Mouse (Mus musculus) liver, adult (tissue): ENCODE measurements around the gene Il10rb.

Experiments used
- GATA4 ChIP-seq: IDR thresholded peaks from 2 replicates; pipeline ENCODE4 v1.6.1; 2014; ENCODE audit warnings: mild to moderate bottlenecking, low read length; ENCODE audit not compliant: insufficient replicate concordance

Il10rb gene

DNA sequence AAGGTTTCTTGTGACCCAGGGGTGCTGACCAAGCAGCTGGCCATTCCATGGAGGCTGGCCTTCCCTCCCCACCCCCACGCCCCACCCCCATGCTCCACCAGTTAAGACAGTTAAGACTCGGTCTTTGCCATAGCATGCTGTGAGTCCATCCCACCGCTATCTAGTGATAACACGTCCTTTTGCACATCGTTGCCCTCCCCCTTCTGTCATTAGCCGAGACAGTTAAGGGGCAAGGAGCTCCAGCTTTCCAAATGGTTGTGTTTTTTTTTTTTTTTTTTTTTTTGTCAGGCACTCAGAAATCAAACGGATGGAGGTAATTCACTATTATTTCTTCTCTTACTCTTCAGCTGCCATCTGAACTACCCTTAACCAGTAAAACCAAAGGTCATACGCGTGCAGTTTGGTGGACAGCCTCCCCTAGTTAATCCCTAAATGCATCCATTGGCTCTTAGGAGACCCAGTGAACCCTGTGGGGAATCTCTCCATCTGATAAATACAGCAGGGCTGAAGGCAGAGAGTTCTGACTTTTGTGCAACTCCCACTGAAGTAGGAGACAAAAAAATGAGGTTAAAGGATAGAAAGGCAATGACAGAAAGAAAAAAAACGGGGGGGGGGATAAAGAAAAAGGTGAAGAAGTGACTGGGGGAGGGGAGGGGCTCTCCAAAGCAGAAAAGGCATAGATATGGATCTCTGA is 9.0 kb upstream of the Il10rb start:
- TF ChIP-seq GATA4, result no peak

DNA sequence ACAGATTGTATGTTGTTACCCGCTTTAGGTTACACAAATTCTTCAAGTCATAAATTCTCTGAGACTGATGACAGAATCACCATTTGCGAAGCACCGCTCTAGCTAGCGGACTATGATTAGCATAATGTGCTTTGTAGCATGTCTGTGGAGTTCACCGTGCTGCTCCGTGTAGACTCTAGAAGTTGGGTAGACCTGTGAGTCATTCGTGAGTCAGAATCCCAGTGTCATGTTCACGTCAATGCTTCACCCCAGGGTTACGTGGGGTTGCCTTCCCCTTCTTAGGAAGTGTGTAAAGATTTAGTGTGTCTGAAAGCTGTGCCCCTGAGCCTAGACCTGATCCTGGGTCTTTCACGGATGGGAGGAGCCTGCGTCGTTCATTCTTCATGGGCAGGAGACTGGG is 7.9 kb upstream of the Il10rb start:
- no peak for TF ChIP-seq GATA4

DNA sequence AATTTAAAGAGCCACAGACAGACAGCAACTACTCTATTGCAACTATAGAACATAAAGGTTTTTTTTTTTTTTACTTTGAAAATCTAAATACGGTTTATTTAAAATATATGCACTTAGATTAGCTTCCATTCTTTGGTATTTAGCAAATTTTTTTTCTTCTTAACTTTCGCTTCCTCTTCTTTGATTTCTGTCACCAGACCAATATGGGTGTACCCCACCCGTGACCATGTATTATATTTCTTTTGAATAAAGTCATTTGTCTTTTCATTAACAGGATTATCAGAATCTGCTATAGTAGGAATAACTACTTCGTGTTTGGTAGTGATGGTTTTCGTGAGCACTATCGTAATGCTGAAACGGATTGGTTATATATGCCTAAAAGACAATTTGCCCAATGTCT is 7.0 kb upstream of the Il10rb start:
- TF ChIP-seq GATA4, result no peak

DNA sequence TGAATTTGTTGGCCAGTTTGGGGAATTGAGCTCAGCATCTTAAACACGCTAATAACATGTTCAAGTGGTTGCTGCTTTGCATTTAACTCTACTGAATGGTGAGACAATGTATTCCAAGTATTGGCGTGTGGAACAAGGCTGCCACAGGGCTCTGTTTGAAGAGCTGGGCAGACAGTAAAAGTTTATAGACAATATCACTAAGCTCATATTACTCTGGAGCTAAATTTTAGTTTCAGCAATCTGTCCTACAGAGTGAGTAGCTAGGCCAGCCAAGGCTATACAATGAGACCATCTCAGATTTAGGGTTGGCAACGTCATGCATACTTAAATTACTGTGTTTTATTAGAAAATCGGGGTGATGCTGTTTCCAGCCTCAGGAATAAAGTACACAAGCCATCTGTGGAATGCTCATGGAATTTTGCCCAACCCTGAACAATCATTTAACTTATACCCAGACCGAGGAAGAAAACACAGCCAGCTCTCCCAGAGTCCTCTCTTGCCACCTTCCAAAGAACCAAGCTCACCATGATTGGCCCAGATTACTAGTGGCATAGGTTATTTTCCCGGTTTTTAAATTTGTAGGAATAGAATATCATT is 4.3 kb upstream of the Il10rb start:
- no peak for TF ChIP-seq GATA4

DNA sequence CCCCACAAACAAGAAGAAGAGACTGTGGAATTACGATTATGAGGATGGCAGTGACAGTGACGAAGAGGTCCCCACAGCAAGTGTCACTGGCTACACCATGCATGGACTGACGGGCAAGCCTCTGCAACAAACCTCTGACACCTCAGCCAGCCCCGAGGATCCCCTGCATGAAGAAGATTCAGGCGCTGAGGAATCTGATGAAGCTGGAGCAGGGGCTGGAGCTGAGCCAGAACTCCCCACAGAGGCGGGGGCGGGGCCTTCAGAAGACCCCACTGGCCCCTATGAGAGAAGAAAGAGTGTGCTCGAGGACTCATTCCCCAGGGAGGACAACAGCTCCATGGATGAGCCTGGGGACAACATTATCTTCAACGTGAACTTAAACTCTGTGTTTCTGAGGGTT is 2.2 kb upstream of the Il10rb start:
- no peak for TF ChIP-seq GATA4

DNA sequence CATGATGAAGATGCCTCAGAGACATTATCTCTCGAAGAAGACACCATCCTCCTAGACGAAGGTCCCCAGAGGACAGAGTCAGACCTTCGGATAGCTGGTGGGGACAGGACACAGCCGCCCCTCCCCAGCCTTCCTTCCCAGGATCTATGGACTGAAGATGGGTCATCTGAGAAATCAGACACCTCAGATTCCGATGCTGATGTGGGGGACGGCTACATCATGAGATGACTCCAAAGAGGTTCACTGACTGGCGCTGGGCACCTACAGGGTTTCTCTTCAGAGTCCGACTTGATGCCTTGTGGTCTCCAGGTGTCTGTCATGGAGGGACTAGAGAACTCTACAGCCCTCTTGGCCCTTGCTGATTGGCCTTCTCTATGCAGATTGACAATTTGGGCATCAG is 1.8 kb upstream of the Il10rb start:
- no peak for TF ChIP-seq GATA4

DNA sequence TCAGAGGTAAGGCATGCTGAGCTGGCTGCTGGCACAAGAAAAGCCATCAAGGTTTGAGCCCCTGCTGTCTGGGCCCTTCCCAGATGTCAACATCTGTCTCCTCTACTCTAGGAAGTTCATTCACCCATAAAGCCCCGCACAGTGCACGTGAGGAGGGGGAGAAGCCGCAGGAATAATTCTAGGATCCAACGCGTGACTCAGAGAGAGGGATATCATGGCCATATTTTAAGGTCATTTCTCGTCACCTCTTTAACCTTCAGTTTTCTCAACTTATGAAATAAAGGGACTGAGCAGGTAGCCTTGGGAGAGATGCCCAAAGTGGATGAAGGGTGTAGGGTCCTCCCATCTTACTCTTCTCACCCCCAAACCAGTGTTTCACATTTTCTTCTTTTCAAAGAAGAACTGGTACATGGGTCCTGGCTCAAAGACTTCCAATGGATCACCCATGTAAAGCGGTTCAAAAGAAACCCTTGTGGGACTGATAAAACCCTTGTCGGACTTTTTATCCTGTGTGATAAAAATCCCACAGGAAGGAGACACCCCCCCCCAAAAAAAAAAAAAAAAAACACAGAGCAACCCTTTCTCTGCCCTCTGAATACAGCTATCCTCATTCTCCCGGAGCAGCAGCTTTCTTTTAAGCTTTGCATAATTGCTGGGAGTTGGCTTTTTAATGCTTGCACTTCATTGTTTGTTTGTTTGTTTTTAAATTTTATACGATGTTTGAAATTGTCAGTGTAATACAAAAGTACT is 961 bp upstream of the Il10rb start:
- no peak for TF ChIP-seq GATA4

DNA sequence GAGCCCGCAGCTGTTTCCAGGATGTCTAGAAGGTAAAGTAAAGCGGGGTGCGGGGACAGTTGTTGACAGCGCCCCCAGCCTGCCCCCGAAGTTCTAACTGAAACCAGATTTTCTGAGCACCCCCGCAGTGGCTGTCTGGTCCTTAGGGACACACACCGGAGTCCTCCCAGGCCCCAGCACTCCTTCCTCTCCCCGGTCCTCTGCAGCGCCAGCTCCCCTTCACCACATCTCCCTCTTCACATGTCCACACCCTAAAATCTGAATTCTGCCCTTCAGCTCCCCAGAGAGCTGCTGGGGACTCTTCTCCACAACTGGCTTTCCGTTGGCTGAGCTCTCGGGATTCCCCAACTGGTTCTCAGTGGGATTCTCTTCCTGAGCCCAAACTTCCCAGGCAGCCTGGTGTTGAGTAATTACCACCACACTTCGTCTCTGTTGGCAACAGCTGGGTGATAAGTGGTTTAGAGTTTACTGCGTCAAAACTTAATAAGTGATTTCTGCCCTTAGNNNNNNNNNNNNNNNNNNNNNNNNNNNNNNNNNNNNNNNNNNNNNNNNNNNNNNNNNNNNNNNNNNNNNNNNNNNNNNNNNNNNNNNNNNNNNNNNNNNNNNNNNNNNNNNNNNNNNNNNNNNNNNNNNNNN is 739 bp downstream of the Il10rb start:
- TF ChIP-seq GATA4, result no peak

DNA sequence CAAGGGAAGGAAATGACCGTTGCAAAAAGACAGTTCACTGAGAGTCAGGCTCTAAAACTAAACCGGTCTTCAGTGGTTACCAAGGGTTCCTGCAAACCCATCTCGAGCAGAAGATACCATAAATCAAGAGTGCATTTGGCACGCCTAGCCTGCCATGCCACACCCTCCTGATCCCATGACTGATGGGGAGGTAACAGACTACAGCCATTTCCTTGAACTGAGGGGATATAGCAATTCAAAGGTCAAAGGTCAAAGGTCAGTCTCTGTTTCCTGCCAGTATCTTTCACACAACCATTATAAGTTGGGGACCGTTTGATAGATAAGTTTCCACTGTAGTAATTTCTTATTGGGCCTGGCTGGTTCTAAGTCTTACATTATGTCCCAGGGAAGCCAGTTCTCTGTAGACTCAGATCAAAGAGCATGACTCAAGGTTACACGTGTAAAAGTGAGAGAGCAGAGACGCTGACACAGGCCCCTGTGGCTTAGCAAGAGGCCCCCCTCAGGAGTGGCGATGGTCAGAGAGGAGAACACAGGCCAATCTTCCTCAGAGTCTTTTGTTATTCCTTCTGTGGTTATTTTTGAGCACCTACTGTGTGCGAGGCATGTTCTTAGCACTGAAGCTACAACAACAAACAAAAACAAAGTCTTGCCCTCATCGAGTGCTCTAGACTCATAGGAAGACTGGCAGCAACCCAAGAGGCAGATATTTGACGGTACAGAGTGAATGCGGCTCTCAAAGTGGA is 7.3 kb downstream of the Il10rb start:
- TF ChIP-seq GATA4, result peak; percentile 60; the same call in 1 of the 2 replicates

DNA sequence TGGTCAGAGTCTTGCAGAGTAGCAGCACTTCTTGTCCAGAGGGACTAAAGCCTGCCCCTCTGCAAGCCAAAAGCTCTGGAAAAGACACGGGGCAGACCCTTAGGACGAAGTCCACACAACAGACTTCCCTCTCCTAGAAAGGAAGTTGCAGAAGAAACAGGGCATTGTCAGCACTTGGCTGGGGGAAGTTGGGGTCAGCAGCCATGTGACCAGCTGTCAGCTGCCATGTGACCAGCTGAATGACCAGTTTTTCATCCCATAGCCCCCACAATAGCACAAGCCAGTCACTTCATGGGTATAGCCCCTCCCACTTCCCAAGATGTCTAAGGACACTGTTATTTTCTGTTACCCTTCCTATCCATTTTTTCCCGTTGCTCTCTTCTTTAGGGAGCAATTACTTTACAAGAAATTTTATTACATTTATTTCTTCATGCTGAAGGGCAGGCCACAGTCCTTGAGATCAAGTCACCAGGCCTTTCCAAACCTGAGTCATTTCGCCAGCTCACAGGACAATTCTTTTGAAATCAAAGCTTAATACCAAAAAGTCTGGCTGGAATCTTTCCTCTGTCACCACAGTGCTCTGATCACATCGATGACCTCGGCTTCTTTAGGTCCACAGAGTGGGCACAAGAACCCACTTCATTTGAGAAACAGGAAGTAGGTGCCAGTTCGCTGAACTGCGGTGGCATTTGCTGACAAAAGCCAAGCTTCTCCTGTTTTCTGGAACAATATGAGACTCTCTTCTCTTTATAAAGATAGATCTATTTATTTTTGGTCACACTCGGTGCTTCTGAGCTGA is 9.6 kb downstream of the Il10rb start:
- TF ChIP-seq GATA4, result no peak

DNA sequence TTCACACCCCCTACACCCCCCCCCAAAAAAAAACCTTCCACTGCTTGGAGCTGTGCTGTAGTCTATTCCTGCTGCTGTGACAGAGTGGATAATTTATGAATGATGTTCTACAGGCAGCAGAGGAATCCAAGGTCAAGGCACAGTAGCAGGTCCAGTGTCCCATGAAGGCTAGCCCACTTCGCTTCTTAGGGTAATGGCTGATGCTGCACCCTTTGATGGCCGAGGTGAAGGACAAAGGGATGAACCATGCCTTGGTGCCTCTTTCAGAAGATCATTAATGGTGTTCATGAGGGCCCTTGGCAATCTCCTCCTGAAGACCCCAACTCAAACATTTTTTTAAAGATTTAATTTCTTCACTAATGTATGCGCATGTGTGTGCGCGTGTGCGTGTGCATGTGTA is 10.4 kb downstream of the Il10rb start:
- no peak for TF ChIP-seq GATA4

DNA sequence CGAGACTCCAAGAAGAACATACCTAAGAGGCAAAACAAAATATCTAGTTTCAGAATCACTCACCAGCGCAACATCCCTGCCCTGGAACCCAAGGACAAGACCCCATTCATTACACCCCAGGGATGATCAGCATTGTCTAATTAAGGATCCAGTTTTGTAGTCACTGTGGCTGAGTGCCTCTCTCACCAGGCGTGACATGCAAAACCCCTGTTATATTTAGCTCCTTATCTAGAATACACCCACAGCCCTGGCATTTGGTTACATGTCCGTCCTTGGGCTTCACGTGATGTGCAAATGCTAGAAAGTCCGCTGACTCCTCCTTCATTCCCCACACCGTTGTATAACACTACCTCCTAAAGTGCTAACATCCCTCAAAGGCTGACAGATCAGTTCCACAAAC is 11.0 kb downstream of the Il10rb start:
- no peak for TF ChIP-seq GATA4

DNA sequence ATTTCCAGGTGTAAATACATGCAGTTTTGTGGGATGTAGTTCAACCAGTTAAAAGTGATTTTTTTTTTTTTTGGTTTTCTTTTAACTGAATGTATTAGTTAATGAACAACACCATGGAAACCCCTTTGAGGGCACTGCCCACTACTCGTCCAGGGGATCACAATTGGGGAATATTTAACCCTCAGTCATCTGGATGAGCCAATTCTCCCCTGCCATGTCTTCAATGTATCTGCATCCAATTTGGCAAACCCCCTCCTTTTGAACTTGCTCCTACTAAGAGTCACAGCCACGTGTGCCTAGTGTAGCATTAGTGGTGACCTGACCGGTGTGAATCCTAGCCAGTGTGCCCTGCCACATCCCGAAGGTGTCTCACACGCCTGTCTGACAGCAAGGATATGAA is 12.6 kb downstream of the Il10rb start:
- no peak for TF ChIP-seq GATA4

DNA sequence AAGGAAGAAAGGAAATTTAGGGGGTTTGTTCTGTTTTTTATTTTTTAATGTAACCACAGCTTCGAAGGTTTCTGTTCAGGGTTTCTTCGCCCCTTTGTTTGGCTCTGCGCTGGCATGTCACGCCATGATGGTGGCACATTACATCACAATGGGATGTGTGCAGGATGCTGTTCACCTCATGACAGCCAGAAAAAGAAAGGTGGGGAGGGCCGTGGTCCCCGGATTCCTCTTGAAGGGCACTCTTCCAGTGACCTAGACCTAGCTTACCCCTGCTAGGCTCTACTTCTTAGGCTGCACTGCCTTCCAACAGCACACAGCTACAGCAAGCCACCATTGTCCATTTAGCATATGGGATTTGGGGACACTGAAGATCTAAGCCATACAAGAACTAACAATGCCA is 19.9 kb downstream of the Il10rb start:
- no peak for TF ChIP-seq GATA4
